Mouse (Mus musculus) left cerebral cortex, postnatal 4 days (tissue): ENCODE results near the gene Ccp110. TPM values are rescaled to one million over a fixed set of nuclear protein-coding genes. Genes with fewer than 3 reads are reported as not detected.

ENCODE experiments used
- DNase-seq: peaks from one replicate; pipeline ENCODE4 v3.0.0-alpha.2; 2022
- intact Hi-C: fragments of 180-260 bp; cut with DNase I; formaldehyde crosslinking; loops from one replicate; pipeline ENCODE4 v1.15.1; 2025
- total RNA-seq, 2 experiments: library from RNA; stranded (reverse); gene quantifications; 2 replicates each; pipeline ENCODE4 v1.2.3; 2021

Gene Ccp110
- 10 to 100 TPM; 40.3 to 43.4 TPM for total RNA-seq

DNA sequence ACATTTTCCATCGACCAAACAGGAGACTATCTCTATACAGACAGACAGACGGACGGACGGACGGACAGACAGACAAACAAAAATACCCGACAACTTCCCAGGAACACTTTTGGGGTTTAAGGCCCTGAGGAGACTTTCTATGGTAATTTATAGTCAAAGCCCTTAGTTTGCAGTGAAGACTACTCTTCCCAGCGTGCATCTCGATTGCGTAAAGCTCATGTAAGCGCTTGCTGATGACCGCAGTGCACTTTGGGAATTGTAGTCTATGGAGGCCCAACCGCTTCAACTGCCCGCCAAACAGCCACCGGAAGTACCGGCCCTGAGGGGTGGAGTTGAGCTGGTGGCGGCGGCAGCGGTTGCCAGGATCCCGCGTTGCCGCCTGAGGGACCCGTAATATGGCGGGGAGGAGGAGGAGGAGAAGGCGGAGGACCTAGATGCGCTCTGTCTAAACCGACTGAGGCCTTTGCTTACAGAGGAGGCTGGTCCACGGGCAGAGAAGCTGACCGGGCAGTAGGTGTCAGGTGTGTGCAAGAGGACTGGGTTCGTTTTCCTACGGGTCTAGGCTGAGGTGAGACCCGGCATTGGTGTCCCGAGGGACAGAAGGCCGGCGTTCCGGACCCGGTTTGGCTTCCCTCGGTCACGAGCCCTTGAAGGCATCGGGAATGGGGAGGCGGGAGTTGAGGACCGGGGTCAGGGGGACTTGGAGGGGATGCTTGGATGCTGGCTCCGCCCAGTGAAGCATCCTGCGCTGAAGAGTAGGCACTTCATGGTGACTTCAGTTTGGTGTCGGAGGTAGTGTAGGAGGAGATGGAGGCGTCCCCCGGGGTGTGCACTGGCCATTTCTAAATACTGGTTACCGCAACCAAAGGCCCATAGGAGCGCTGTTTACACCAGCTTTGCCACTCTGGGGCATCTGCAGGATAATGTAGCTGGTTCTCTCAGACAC lies at the start of gene Ccp110:
Ccp110 (plus strand) TSS at position 325 of the 946 bp plus-strand sequence.
- intact Hi-C loops = no loop called here
- peak; percentile 94 for DNase-seq

DNA sequence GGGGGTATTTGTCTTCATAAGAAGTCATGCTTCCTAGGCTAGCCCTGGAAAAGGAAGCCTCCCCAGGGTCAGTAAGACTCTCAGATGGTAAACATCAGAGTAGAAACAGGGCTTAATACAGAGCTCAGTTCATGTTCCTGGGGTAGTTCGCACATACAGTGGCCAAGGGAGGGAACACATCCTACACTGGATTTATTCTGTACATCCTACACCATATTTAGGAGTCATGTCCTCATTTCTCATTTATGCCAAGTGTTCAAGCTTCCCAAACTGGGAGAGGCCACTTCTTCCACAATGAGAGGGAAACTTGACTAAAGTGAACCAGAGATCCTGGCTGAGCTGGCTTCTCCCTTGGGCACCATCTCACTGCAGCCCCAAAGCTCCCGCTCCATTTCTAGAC lies 44.6 kb upstream of the Ccp110 start:
- no peak for DNase-seq
- intact Hi-C loops = no loop called here

- no peak for DNase-seq
- intact Hi-C loops = no loop called here
These were observed 42.2 kb upstream of the Ccp110 start for GRCm38 (mm10) chr7:118670142-118670541.

DNA sequence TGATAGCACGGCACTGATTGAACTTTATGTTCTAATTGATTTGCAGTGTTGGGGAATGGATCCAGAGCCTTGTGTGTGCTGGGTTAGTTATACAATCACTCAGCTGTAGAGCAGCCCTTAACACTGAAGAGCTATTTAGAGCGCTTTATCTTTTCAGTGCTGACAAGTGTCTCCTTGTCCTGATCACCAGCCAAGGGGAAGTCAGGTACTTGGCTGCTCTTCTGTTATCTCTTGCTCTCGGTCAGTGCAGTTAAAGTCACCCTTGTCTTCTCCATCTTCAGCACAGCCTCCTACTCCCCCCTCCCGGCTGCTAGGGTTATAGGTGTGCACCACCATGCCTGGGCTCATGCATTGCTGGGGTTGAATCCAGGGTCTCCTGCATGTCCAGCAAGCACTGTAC lies 35.5 kb upstream of the Ccp110 start:
- intact Hi-C loops = no loop called here
- no peak for DNase-seq

- intact Hi-C loops = loop anchor here (5.0 kb wide), 2 partner anchors 96 to 381 kb away; no protein-coding TSS in a partner anchor
- peak; percentile 89 for DNase-seq
These were observed 24.2 kb upstream of the Ccp110 start for GRCm38 (mm10) chr7:118688199-118688598.

DNA sequence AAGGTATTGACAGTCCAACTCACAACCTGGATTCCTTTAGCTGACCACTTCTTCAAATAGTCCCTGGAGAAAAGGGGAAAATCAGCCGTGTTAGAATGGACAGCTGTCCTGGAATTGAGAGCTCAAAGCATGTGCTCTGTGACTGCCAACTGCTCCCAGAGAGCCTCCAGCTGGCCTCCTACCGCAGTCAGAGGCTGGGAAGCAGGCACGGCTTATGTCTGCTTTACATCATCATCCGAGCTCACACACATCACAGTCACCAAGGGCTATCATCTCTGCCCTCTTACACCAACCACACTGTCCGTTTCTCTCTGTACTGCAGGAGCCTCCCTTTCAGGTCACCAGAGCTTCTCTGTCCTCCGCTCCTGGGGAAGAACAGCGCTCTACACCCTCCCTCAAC lies 23.3 kb upstream of the Ccp110 start:
- intact Hi-C loops = loop anchor here (5.0 kb wide), 2 partner anchors 97 to 382 kb away; no protein-coding TSS in a partner anchor
- DNase-seq = no peak

DNA sequence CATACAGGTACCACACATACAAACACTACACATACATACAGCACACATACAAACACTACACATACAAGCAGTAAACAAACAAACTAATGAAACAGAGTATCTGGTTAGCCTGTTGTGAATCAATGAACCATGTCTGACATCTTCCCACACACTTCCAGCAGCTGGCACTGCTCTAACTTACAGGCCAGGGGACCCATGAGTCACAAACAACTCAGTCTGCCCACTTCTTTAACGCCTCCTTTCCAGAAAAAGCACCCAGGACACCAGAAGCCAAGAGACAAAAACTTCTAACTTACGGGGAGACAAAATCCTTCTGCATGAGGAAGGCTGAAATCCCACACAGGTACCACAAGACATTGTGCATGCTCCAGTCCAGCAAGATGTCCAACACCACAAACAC lies 21.1 kb upstream of the Ccp110 start:
- DNase-seq = no peak
- intact Hi-C loops = no loop called here

GRCm38 (mm10) chr7:118696146-118696545 lies 16.2 kb upstream of the Ccp110 start:
- intact Hi-C loops = no loop called here
- no peak for DNase-seq

GRCm38 (mm10) chr7:118697168-118697567 lies 15.2 kb upstream of the Ccp110 start:
- no peak for DNase-seq
- intact Hi-C loops = no loop called here

GRCm38 (mm10) chr7:118698882-118699281 lies 13.5 kb upstream of the Ccp110 start:
- intact Hi-C loops = no loop called here
- DNase-seq = no peak

DNA sequence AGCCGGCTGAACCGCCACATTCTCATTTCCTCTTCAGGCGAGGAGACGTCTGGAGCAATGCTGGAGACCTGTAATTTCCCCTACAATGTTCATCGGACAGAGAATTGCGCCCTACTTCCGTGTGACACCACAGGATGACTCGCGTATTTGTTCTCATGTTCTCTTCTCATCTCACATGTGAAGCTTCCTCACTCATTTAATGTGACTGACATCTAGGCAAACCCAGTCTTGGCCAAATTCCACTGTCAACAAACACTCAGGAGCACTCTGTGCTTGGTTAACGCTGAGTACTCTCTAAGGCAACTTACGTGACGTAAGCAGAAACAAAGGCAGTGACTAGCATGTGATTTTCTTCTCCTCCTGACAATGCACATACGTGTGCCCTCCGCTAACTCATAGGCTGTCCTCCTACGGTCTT lies 9.2 kb upstream of the Ccp110 start:
- intact Hi-C loops = no loop called here
- DNase-seq = no peak

DNA sequence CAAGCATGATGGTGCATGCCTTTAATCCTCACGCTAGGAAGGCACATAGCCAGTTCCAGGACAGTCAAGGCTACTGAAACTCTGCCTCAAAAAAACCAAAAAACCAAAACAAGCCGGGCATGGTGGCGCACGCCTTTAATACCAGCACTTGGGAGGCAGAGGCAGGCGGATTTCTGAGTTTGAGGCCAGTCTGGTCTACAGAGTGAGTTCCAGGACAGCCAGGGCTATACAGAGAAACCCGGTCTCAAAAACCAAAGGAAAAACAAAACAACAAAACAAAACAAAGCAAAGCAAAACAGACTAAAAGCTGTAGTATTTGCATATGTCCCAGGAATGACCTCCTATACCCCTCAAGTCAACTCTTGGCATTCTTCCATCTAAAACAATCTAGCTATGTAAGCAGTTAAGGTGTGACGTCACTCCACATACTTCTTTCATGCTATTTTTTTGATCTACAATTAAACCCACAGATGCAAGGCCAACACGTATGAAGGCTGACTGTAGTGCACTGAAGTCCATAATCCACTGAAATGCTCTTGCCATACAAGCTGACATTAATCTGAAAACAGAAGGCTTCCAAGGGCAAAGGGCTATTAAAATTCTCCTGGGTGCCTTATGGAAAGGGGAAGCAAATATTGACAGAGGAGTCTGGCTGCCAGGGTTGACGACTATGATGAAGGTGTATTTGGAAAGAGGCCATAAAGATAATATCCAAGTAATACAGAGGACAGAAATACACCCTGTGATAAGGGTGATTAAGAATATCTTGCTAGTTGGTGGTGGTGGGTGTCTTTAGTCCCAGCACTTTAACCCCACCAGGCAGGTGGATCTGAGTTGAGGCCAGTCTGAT lies 8.1 kb upstream of the Ccp110 start:
- no peak for DNase-seq
- intact Hi-C loops = no loop called here

GRCm38 (mm10) chr7:118705101-118705961 lies 7.0 kb upstream of the Ccp110 start, which contains the start of gene Gde1:
Gde1 (minus strand) TSS chr7:118705778.
- intact Hi-C loops = no loop called here

GRCm38 (mm10) chr7:118706051-118706450 lies 6.3 kb upstream of the Ccp110 start:
- no peak for DNase-seq
- intact Hi-C loops = no loop called here

More at GRCm38 (mm10) chr7:118705101-118705961, 7.0 kb upstream of the Ccp110 start, which contains the start of gene Gde1:
- peak; percentile 92 for DNase-seq

DNA sequence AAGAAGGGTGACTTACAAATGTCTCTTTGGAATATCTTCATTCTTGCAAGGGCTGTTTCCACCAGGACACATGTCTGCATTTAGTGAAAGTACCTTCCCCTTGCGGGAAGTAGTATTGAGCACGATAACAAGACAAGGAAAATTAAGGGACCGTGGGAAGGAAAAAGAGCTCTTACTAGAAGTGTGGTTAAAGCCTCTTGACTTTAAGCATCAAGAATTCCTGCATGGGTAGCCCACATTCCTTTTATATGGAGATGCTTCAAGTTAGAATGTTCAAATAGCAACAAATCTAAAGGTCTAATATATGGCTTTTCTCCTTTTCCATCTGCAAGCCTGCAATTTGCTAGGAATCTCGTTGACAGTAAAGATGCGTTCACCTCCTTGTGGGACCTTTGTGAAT lies 5.9 kb upstream of the Ccp110 start:
- intact Hi-C loops = no loop called here
- DNase-seq = no peak

GRCm38 (mm10) chr7:118707216-118707615 lies 5.1 kb upstream of the Ccp110 start:
- intact Hi-C loops = no loop called here

DNA sequence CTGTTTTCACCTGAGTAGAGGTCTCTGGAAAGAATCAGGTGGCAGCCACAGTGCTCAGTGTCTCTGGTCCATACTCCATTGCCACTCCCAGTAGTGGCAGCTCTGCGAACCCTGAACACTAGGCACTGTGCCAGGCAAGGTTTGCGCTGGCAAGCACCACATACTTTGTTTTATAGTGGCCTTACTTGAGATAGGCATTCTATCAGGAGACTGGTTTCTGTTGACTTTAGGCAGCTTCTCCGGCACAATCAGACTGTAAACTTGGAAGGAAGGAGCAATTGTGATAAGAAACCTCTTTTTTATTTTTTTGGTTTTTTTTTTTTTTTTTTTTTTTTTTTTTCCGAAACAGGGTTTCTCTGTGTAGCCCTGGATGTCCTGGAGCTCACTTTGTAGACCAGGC lies 4.3 kb upstream of the Ccp110 start:
- DNase-seq = no peak
- intact Hi-C loops = no loop called here

More at GRCm38 (mm10) chr7:118707216-118707615, 5.1 kb upstream of the Ccp110 start:
- DNase-seq = no peak

DNA sequence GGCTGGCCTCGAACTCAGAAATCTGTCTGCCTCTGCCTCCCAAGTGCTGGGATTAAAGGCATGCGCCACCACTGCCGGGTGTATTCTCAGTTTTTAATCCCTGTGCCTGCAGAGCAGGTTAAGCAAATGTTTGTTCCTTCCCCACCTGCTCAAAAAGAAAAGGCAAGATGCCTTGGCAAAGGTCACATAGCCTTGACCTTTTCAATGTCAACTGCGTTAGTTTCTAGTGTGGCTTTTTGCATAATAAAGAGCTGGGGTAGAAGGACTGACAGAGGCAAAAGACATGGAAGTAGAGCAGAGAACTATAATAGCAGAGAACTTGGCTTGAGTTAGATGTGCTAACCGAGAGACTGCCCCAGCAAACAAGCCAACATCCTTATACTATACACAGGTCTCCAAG lies 1.6 kb upstream of the Ccp110 start:
- DNase-seq = no peak
- intact Hi-C loops = no loop called here

- intact Hi-C loops = no loop called here
These were observed 2.5 kb downstream of the Ccp110 start for GRCm38 (mm10) chr7:118714873-118715272.

DNA sequence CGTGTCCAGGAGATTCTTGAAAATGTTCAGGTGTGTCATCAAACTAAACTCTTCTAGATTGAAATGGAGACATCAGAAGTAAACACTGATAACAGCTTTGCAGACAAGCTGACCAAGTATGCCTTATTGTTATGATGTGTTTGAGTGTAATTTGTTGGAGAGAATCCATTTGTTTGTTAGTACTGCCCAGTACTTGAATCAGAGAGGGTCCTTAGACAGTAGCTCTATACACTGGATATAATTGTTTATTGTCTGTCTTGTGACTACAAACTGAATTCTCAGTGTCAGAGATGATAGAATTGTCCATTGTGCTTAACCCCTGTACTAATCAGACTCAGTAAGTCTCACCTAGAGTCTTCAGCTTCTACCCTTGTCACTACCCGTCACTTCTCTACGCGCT lies 5.7 kb downstream of the Ccp110 start:
- intact Hi-C loops = no loop called here
- DNase-seq = no peak

More at GRCm38 (mm10) chr7:118714873-118715272, 2.5 kb downstream of the Ccp110 start:
- DNase-seq = no peak
